Mouse (Mus musculus) layer of hippocampus, postnatal 14 days (tissue): ENCODE measurements around the gene Ptgds. TPM values are rescaled to one million over a fixed set of nuclear protein-coding genes. Genes with fewer than 3 reads are reported as not detected.
A peak's percentile ranks its signal among the peaks of the same experiment; 100 is the strongest.

Source experiments
- DNase-seq, 2 experiments: peaks; one replicate each; pipeline ENCODE4 v3.0.0; 2021 to 2022; ENCODE audit warnings: low spot score in 2 of 2, mixed read lengths in 1 of 2
- microRNA-seq, 2 experiments: library from miRNA; unstranded; fragments of <30 nt; microRNA quantifications; one replicate each; pipeline ENCODE4 v1.2.0; 2021
- total RNA-seq, 2 experiments: library from RNA; stranded (reverse); gene quantifications; 2 replicates each; pipeline ENCODE4 v1.2.3; 2021

The Ptgds gene
- total RNA-seq, 2 experiments from 2014 or later = 234 to 420 TPM

GRCm38 (mm10) chr2:25421896-25422295 lies 48.0 kb downstream of the Ptgds start:
- peak; percentile 31 to 65 for DNase-seq

- no peak for DNase-seq
These were observed 52.4 kb downstream of the Ptgds start for GRCm38 (mm10) chr2:25417426-25417825.

Small RNA genes within 50 kb of the gene (microRNA-seq; reads per million reads assigned to microRNA genes)
- gene Mir3087 = 6.2 to 9.5 reads per million in 2 experiments

Other genes starting within 250 kb of the Ptgds start
- gene Tubb4b, start 245.3 kb downstream of the Ptgds start, total RNA-seq = 100 to 1,000 TPM; 415 to 455 TPM
- not detected for gene Slc34a3, start 235.7 kb downstream of the Ptgds start, total RNA-seq
- gene Rnf224, start 233.3 kb downstream of the Ptgds start, total RNA-seq = not detected
- gene Rnf208, start 227.8 kb downstream of the Ptgds start, total RNA-seq = 100 to 1,000 TPM; 195 to 202 TPM
- not detected for gene Cysrt1, start 227.6 kb downstream of the Ptgds start, total RNA-seq
- gene AL732309.1, start 223.2 kb downstream of the Ptgds start, total RNA-seq = 1 to 10 TPM; 3.6 to 3.7 TPM
- gene Tmem203, start 214.6 kb downstream of the Ptgds start, total RNA-seq = 10 to 100 TPM; 34.3 to 38.0 TPM
- 10 to 100 TPM; 21.1 to 23.2 TPM for gene Tprn, start 207.4 kb downstream of the Ptgds start, total RNA-seq
- 10 to 100 TPM; 69.1 to 70.1 TPM for gene Ssna1, start 197.6 kb downstream of the Ptgds start, total RNA-seq
- 10 to 100 TPM; 66.6 to 72.1 TPM for gene Anapc2, start 197.6 kb downstream of the Ptgds start, total RNA-seq
- gene Tmem210, start 181.9 kb downstream of the Ptgds start, total RNA-seq = not detected
- not detected for gene Lrrc26, start 180.1 kb downstream of the Ptgds start, total RNA-seq
- gene Grin1, start 150.9 kb downstream of the Ptgds start, total RNA-seq = 100 to 1,000 TPM; 419 to 451 TPM
- gene Man1b1, start 137.7 kb downstream of the Ptgds start, total RNA-seq = 10 to 100 TPM; 49.0 to 59.9 TPM
- gene Dpp7, start 113.7 kb downstream of the Ptgds start, total RNA-seq = 10 to 100 TPM; 24.7 to 29.4 TPM
- 10 to 100 TPM in 1 of 2 experiments, 1 to 10 TPM in 1; 9.2 to 11.8 TPM for gene Uap1l1, start 104.4 kb downstream of the Ptgds start, total RNA-seq
- 10 to 100 TPM; 11.9 to 15.3 TPM for gene Sapcd2, start 97.7 kb downstream of the Ptgds start, total RNA-seq
- 10 to 100 TPM; 22.3 to 23.4 TPM for gene Entpd2, start 74.2 kb downstream of the Ptgds start, total RNA-seq
- gene Npdc1, start 70.7 kb downstream of the Ptgds start, total RNA-seq = 100 to 1,000 TPM; 402 to 418 TPM
- gene Fut7, start 46.8 kb downstream of the Ptgds start, total RNA-seq = under 1 TPM; 0.31 to 0.81 TPM
- gene Abca2, start 41.3 kb downstream of the Ptgds start, total RNA-seq = 100 to 1,000 TPM; 140 to 141 TPM
- under 1 TPM in 1 of 2 experiments, not detected in 1; 0.58 TPM for gene Clic3, start 13.2 kb downstream of the Ptgds start, total RNA-seq
- gene Paxx, start 9.0 kb downstream of the Ptgds start, total RNA-seq = 10 to 100 TPM; 52.1 to 57.7 TPM
- gene Lcn12, start 23.9 kb upstream of the Ptgds start, total RNA-seq = not detected
- 100 to 1,000 TPM; 130 to 134 TPM for gene Fbxw5, start 30.7 kb upstream of the Ptgds start, total RNA-seq
- gene C8g, start 31.7 kb upstream of the Ptgds start, total RNA-seq = 1 to 10 TPM; 1.5 to 1.7 TPM
- 10 to 100 TPM in 1 of 2 experiments, 1 to 10 TPM in 1; 9.8 to 11.1 TPM for gene Traf2, start 76.9 kb upstream of the Ptgds start, total RNA-seq
- 100 to 1,000 TPM; 214 to 226 TPM for gene Edf1, start 87.8 kb upstream of the Ptgds start, total RNA-seq
- gene Mamdc4, start 104.8 kb upstream of the Ptgds start, total RNA-seq = 1 to 10 TPM; 1.7 to 2.6 TPM
- 10 to 100 TPM; 81.2 to 83.8 TPM for gene Phpt1, start 105.2 kb upstream of the Ptgds start, total RNA-seq
- gene Ajm1, start 111.7 kb upstream of the Ptgds start, total RNA-seq = 100 to 1,000 TPM in 1 of 2 experiments, 10 to 100 TPM in 1; 99.8 to 103 TPM
- 100 to 1,000 TPM; 105 to 107 TPM for gene Rabl6, start 138.5 kb upstream of the Ptgds start, total RNA-seq
- not detected for gene Ccdc183, start 147.6 kb upstream of the Ptgds start, total RNA-seq
- gene Tmem141, start 152.0 kb upstream of the Ptgds start, total RNA-seq = 10 to 100 TPM; 25.0 TPM
- gene Fcna, start 158.0 kb upstream of the Ptgds start, total RNA-seq = 1 to 10 TPM; 1.0 to 1.4 TPM
- not detected for gene Lcn8, start 183.1 kb upstream of the Ptgds start, total RNA-seq
- not detected for gene Lcn5, start 187.9 kb upstream of the Ptgds start, total RNA-seq
- gene Lcn6, start 206.7 kb upstream of the Ptgds start, total RNA-seq = not detected
- not detected for gene Lcn10, start 212.7 kb upstream of the Ptgds start, total RNA-seq
- gene Obp2a, start 230.0 kb upstream of the Ptgds start, total RNA-seq = not detected
- gene Bmyc, start 236.7 kb upstream of the Ptgds start, total RNA-seq = 10 to 100 TPM; 80.9 to 82.5 TPM